Mouse (Mus musculus) frontal cortex, postnatal 14 days (tissue): ENCODE measurements at regions not wholly inside any gene's neighbourhood (a gene's known extent, or its start where the extent isn't known, plus 50 kb on each side); places are given as distances from the start of the nearest gene placed in this dataset.

Experiments used
- DNase-seq, 2 experiments: peaks; one replicate each; pipeline ENCODE4 v3.0.0; 2022; ENCODE audit warnings: low spot score in 2 of 2

GRCm38 (mm10) chr9:8330886-8331476, 196.9 kb upstream of the Cep126 start:
- peak in 1 of 2 experiments; percentile 8 for DNase-seq

GRCm38 (mm10) chr9:8340628-8341027, 203.3 kb upstream of the Trpc6 start:
- no peak for DNase-seq

- DNase-seq = no peak
Observed at GRCm38 (mm10) chr9:8351071-8351470, 192.9 kb upstream of the Trpc6 start.
